Mouse (Mus musculus): ENCODE data around the gene Bcl2l11. TPM values are rescaled to one million over a fixed set of nuclear protein-coding genes. Genes with fewer than 3 reads are reported as not detected.

Bcl2l11 gene
- polyA plus RNA-seq, 2 experiments: 18.3 to 30.5 TPM

- TF ChIP-seq POLR2A (IDR thresholded peaks at IDR 0.05; ENCODE audit: borderline replicate concordance, extremely low read depth, insufficient read depth, insufficient read length): no peak
- Histone ChIP-seq H3K27me3 (ENCODE audit: control insufficient read depth, insufficient read depth, low read length) (no peaks in the 10 kb centered on the region), H3K27ac (replicated peaks; ENCODE audit: low read depth, low read length) (no peak overlapping the region), H3K4me2 (replicated peaks; ENCODE audit: low read depth, low read length, severe bottlenecking) (no peak overlapping the region), H3K4me1 (ENCODE audit: control insufficient read depth, insufficient read depth, low read length) (peaks cover 11% of the 10 kb centered on the region; the same call in 1 of the 2 replicates), H3K9me3 (ENCODE audit: control insufficient read depth, low read length) (no peaks in the 10 kb centered on the region), H3K9ac (ENCODE audit: low read depth, low read length, severe bottlenecking) (no peak overlapping the region), H3K36me3 (ENCODE audit: control insufficient read depth, insufficient read depth, low read length) (no peaks in the 10 kb centered on the region), H3K4me3 (replicated peaks; ENCODE audit: low read length) (no peak overlapping the region)
- WGBS: 66% methylated on average over 9 of the region's 9 CpGs
- ATAC-seq (ENCODE audit: low FRiP score, low read depth) (no peak), DNase-seq (ENCODE audit: low spot score) (no peak)
Measured at GRCm38 (mm10) chr2:128174604-128175342, 48.9 kb downstream of the Bcl2l11 start.

DNA sequence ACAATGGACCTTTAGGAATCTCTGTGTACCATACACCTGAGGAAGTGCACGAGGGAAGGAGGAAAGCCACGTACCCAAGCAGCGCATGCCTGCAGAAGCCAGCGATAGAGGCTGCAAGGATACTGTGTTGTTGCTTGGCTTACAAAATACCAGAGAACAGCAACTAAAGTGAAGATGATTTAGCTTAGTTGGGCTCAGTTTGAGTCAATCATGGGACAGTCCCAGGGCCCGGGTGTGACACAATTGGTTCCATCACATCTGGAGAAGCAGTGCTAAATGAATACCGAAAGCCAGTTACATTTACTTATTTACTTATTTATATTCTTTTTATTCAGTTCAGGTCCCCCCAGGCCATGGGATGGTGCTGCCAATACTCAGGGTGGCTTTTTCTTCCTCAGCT lies 49.8 kb downstream of the Bcl2l11 start:
- TF ChIP-seq POLR2A (IDR thresholded peaks at IDR 0.05; ENCODE audit: borderline replicate concordance, extremely low read depth, insufficient read depth, insufficient read length): no peak
- WGBS: 91% methylated on average over 6 of the region's 6 CpGs
- H3K9me3 ChIP-seq (ENCODE audit: control insufficient read depth, low read length): no peaks in the 10 kb centered on the region

GRCm38 (mm10) chr2:128176391-128177044 lies 50.7 kb downstream of the Bcl2l11 start:
- Histone ChIP-seq H3K27me3 (ENCODE audit: control insufficient read depth, insufficient read depth, low read length) (no peaks in the 10 kb centered on the region), H3K9ac (ENCODE audit: low read depth, low read length, severe bottlenecking) (no peak overlapping the region), H3K4me1 (ENCODE audit: control insufficient read depth, insufficient read depth, low read length) (peaks cover 16% of the 10 kb centered on the region; the same call in 1 of the 2 replicates), H3K9me3 (ENCODE audit: control insufficient read depth, low read length) (no peaks in the 10 kb centered on the region), H3K36me3 (ENCODE audit: control insufficient read depth, insufficient read depth, low read length) (no peaks in the 10 kb centered on the region), H3K4me2 (replicated peaks; ENCODE audit: low read depth, low read length, severe bottlenecking) (no peak overlapping the region), H3K4me3 (replicated peaks; ENCODE audit: low read length) (no peak overlapping the region), H3K27ac (replicated peaks; ENCODE audit: low read depth, low read length) (no peak overlapping the region; the same call in 1 of the 2 replicates)
- TF ChIP-seq POLR2A (IDR thresholded peaks at IDR 0.05; ENCODE audit: borderline replicate concordance, extremely low read depth, insufficient read depth, insufficient read length): no peak
- DNase-seq (ENCODE audit: low spot score) (peak; percentile 58), ATAC-seq (ENCODE audit: low FRiP score, low read depth) (no peak)
- WGBS: 42% methylated on average over 12 of the region's 12 CpGs

More for the DNA sequence above, 49.8 kb downstream of the Bcl2l11 start:
- Histone ChIP-seq H3K9ac (ENCODE audit: low read depth, low read length, severe bottlenecking) (no peak overlapping the region), H3K4me1 (ENCODE audit: control insufficient read depth, insufficient read depth, low read length) (peaks cover 16% of the 10 kb centered on the region; the same call in 1 of the 2 replicates), H3K4me2 (replicated peaks; ENCODE audit: low read depth, low read length, severe bottlenecking) (no peak overlapping the region), H3K27ac (replicated peaks; ENCODE audit: low read depth, low read length) (no peak overlapping the region), H3K27me3 (ENCODE audit: control insufficient read depth, insufficient read depth, low read length) (no peaks in the 10 kb centered on the region), H3K36me3 (ENCODE audit: control insufficient read depth, insufficient read depth, low read length) (no peaks in the 10 kb centered on the region), H3K4me3 (replicated peaks; ENCODE audit: low read length) (no peak overlapping the region)
- DNase-seq (ENCODE audit: low spot score): no peak
- ATAC-seq (ENCODE audit: low FRiP score, low read depth): no peak

DNA sequence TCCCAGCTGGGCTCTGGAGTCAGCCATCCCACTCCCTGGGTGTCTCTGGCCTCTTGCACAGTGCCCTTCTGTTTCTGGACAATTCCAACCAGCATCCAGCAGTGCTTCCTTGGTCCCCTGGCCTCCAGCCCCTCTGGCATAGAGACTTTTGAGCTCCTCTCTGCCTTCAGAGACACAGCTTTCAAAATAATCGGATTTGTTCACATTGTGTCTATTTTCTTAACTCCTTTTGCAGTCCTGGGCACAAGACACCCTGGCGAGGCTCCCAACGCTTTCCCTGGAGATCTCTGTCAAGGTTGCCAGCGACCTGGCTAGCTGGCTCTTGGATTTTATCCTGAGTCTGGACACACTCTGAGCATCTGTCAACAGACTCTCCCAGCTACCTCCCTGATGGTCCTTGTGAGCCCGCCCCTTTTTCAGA lies 51.4 kb downstream of the Bcl2l11 start:
- ATAC-seq (ENCODE audit: low FRiP score, low read depth) (no peak), DNase-seq (ENCODE audit: low spot score) (no peak)
- WGBS: 71% methylated on average over 5 of the region's 5 CpGs
- Histone ChIP-seq H3K27ac (replicated peaks; ENCODE audit: low read depth, low read length) (no peak overlapping the region; the same call in 1 of the 2 replicates), H3K9me3 (ENCODE audit: control insufficient read depth, low read length) (no peaks in the 10 kb centered on the region), H3K4me3 (replicated peaks; ENCODE audit: low read length) (no peak overlapping the region), H3K36me3 (ENCODE audit: control insufficient read depth, insufficient read depth, low read length) (no peaks in the 10 kb centered on the region), H3K9ac (ENCODE audit: low read depth, low read length, severe bottlenecking) (no peak overlapping the region; the same call in 1 of the 2 replicates), H3K4me2 (replicated peaks; ENCODE audit: low read depth, low read length, severe bottlenecking) (no peak overlapping the region), H3K4me1 (ENCODE audit: control insufficient read depth, insufficient read depth, low read length) (peaks cover 16% of the 10 kb centered on the region; the same call in 1 of the 2 replicates), H3K27me3 (ENCODE audit: control insufficient read depth, insufficient read depth, low read length) (no peaks in the 10 kb centered on the region)
- TF ChIP-seq POLR2A (IDR thresholded peaks at IDR 0.05; ENCODE audit: borderline replicate concordance, extremely low read depth, insufficient read depth, insufficient read length): no peak

DNA sequence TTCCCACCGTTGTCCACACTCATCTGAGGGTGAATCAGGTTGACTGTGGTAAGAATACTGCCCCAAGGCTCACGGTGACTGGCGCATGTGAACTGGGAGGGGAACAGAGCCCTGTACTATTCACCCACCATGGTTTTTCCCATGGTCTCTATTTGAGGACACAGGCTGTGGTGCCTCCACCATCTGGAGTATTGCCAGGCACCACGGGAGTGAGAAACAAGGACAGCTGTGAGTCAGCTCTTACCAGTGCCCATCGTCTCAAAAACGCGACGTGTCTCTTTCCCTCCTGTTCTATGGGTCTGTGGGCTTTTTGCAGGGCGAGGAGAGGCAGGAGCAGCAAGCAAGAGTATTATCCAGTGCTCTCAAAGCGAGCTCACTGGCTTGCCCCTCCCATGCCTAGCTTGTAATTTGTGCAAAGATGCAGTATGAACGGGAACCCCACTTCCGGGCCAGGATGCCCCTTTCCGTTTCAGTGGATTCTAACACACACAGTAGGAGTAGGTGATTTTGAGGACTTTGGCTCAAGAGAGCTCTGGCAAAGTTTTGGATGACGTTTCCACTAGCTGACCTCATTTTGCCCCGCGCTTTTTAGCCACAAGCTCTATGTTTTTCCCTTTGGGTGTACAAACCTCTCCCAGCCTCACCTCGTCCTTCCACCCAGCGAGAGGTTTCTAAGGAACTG lies 53.4 kb downstream of the Bcl2l11 start:
- TF ChIP-seq POLR2A (IDR thresholded peaks at IDR 0.05; ENCODE audit: borderline replicate concordance, extremely low read depth, insufficient read depth, insufficient read length): no peak
- no peak overlapping the region for H3K4me2 ChIP-seq (replicated peaks; ENCODE audit: low read depth, low read length, severe bottlenecking)
- H3K27me3 ChIP-seq (ENCODE audit: control insufficient read depth, insufficient read depth, low read length): no peaks in the 10 kb centered on the region
- 58% methylated on average over 18 of the region's 18 CpGs for WGBS
- no peak for ATAC-seq (ENCODE audit: low FRiP score, low read depth)
- peaks cover 16% of the 10 kb centered on the region; the same call in 1 of the 2 replicates for H3K4me1 ChIP-seq (ENCODE audit: control insufficient read depth, insufficient read depth, low read length)
- no peaks in the 10 kb centered on the region for H3K9me3 ChIP-seq (ENCODE audit: control insufficient read depth, low read length)
- H3K27ac ChIP-seq (replicated peaks; ENCODE audit: low read depth, low read length): no peak overlapping the region
- H3K9ac ChIP-seq (ENCODE audit: low read depth, low read length, severe bottlenecking): no peak overlapping the region
- H3K4me3 ChIP-seq (replicated peaks; ENCODE audit: low read length): no peak overlapping the region
- no peak for DNase-seq (ENCODE audit: low spot score)
- no peaks in the 10 kb centered on the region for H3K36me3 ChIP-seq (ENCODE audit: control insufficient read depth, insufficient read depth, low read length)

Data from limb, embryonic 14.5 days (tissue).